Mouse (Mus musculus) limb, embryonic 14.5 days (tissue): ENCODE measurements around the gene Gata2. TPM values are rescaled to one million over a fixed set of nuclear protein-coding genes. Genes with fewer than 3 reads are reported as not detected.

Experiments
- ATAC-seq: fragments of 200-750 bp; cut with Nextera tagmentation; 2 replicates; pipeline ENCODE4 v1.8.0; 2017; ENCODE audit warnings: low read depth, moderate number of reproducible peaks, moderate TSS enrichment; ENCODE audit not compliant: low FRiP score
- DNase-seq: peaks from one replicate; pipeline ENCODE4 v3.0.0-alpha.2; 2015; ENCODE audit warnings: low spot score
- H3K27ac ChIP-seq: fragments of 300-500 bp; sonication (generic); replicated peaks from 2 replicates; pipeline ENCODE4 v1.5.1; 2014; ENCODE audit warnings: low read depth, mild to moderate bottlenecking, low read length, moderate library complexity, mixed read lengths
- H3K27me3 ChIP-seq: fragments of 300-500 bp; sonication (generic); 2 replicates; pipeline ENCODE4 v1.6.1; 2014; ENCODE audit warnings: low read length, mixed read lengths; ENCODE audit not compliant: control insufficient read depth, insufficient read depth
- H3K36me3 ChIP-seq: fragments of 300-500 bp; sonication (generic); 2 replicates; pipeline ENCODE4 v1.6.1; 2014; ENCODE audit warnings: mild to moderate bottlenecking, low read length, moderate library complexity, mixed read lengths; ENCODE audit not compliant: control insufficient read depth, insufficient read depth
- H3K4me1 ChIP-seq: fragments of 300-500 bp; sonication (generic); 2 replicates; pipeline ENCODE4 v1.6.1; 2014; ENCODE audit warnings: antibody characterized with exemption, low read length, mixed read lengths; ENCODE audit not compliant: control insufficient read depth, insufficient read depth
- H3K4me2 ChIP-seq: fragments of 300-500 bp; sonication (generic); replicated peaks from 2 replicates; pipeline ENCODE4 v1.6.1; 2014; ENCODE audit warnings: low read depth, mild to moderate bottlenecking, low read length, moderate library complexity; ENCODE audit not compliant: severe bottlenecking
- H3K4me3 ChIP-seq: fragments of 300-500 bp; sonication (generic); replicated peaks from 2 replicates; pipeline ENCODE4 v1.5.1; 2014; ENCODE audit warnings: low read length
- H3K9ac ChIP-seq: fragments of 300-500 bp; sonication (generic); 2 replicates; pipeline ENCODE4 v1.6.1; 2014; ENCODE audit warnings: mild to moderate bottlenecking, low read depth, low read length, moderate library complexity; ENCODE audit not compliant: severe bottlenecking
- H3K9me3 ChIP-seq: fragments of 300-500 bp; sonication (generic); 2 replicates; pipeline ENCODE4 v1.6.1; 2016; ENCODE audit warnings: low read length; ENCODE audit not compliant: control insufficient read depth
- POLR2A ChIP-seq: fragments of 200-500 bp; IDR thresholded peaks from 2 replicates; pipeline ENCODE4 v1.8.0; 2012; ENCODE audit warnings: inconsistent platforms, mild to moderate bottlenecking, moderate library complexity, borderline replicate concordance; ENCODE audit not compliant: insufficient read depth, insufficient read length; ENCODE audit errors: extremely low read depth
- WGBS: fragments of 180-500 bp; shearing (Covaris S2); extraction: QIAGEN DNeasy Blood & Tissue Kit; methylation state at CpG from one replicate; pipeline ENCODE4 v1.1.7; 2014; 5-methylcytosine and 5-hydroxymethylcytosine counted together
- polyA plus RNA-seq, 2 experiments: library from polyadenylated mRNA; depleted of rRNA in 1 of 2; stranded (reverse) in 1 of 2; unstranded in 1 of 2; fragments of >200 nt; fragmentation: Nextera tagmentation in 1 of 2; extraction: Ambion mirVana in 1 of 2; gene quantifications; 2 replicates each; pipeline versions ENCODE4 v1.2.1 to v1.2.3; 2012 to 2014

Gata2 gene
- polyA plus RNA-seq, 2 experiments = 15.7 to 19.3 TPM

DNA sequence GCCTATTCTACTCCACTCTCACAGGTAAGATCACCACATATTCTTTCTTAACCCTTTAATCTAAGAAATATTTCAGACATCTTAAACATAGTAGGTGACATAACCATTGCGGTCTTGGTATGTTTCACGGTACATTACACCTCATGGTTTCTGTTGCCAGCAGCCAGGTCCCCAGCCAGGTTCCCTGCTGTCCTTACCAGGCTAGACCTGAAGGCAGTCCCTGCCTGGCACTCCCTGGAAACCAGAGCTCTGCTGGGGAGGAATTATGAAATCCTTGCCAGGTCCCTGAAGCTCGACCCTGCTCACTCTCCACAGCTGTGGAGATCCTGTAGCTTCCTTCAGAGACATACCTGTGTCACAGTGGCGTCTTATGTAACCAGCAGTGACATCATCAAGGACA, 22.5 kb downstream of the Gata2 start:
- Histone ChIP-seq H3K27me3 (no peaks in the 10 kb centered on the region), H3K36me3 (no peaks in the 10 kb centered on the region), H3K9ac (no peak overlapping the region), H3K4me2 (no peak overlapping the region), H3K4me1 (no peaks in the 10 kb centered on the region), H3K4me3 (no peak overlapping the region), H3K27ac (no peak overlapping the region), H3K9me3 (0 out of 2 replicates have a peak, but pooled peaks cover 3% of the 10 kb centered on the region)
- TF ChIP-seq POLR2A = no peak
- DNase-seq (no peak), ATAC-seq (no peak)
- WGBS = 70% methylated on average over 4 of the region's 4 CpGs

DNA sequence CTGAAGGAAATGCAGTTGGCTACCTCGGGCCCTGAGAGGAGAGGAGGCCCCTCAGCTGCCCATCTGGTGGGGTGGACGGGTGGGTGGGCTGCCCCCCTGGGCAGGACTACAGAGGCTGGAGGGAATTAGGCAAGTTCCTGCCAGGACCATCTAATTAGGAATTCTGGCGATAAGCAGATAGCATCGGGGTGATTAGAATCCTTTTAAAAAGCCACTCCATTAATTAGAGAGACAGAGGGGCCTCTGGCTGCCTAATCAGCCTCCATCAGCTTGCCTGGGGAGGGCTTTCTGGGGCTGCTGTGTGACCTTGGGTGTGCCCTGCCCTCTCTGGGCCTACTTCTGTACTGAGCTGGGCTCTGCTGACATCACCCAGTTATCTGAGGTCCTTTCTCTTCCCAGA, 25.4 kb downstream of the Gata2 start:
- Histone ChIP-seq H3K4me1 (no peaks in the 10 kb centered on the region), H3K36me3 (no peaks in the 10 kb centered on the region), H3K9ac (no peak overlapping the region), H3K27ac (no peak overlapping the region), H3K27me3 (no peaks in the 10 kb centered on the region), H3K4me2 (no peak overlapping the region), H3K9me3 (0 out of 2 replicates have a peak, but pooled peaks cover 3% of the 10 kb centered on the region), H3K4me3 (no peak overlapping the region)
- ATAC-seq (no peak), DNase-seq (no peak)
- WGBS = 12% methylated on average over 4 of the region's 4 CpGs
- no peak for TF ChIP-seq POLR2A

DNA sequence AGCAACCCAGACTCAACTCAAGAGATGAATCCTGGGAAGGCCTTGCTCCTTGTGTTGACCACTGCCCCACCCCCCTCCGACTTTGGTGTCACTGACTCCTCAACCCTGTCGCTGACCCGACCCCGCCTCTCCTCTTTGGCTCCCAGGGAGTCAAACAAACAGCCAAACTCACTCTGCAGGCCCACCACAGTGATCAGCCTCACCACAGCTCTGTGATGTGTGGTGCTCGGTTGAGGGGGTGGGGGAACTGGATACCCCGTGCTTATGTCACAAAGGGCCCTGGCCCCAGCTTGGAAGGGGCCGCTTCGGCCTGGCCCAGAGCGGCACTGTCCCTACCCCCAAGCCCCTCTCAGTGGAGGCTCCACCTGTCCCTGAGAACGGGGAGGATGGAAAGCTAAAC, 28.3 kb downstream of the Gata2 start, which contains the start of gene Dnajb8:
Gene Dnajb8 (plus strand): TSS at position 301 of the 400 bp plus-strand sequence.
- Histone ChIP-seq H3K4me3 (no peak within 1 kb of the TSS), H3K27me3 (no peaks in the 10 kb centered on the region), H3K36me3 (no peaks in the 10 kb centered on the region), H3K9ac (no peak within 1 kb of the TSS), H3K4me1 (no peaks in the 10 kb centered on the region), H3K9me3 (0 out of 2 replicates have a peak, but pooled peaks cover 3% of the 10 kb centered on the region), H3K4me2 (no peak within 1 kb of the TSS), H3K27ac (no peak within 1 kb of the TSS)
- TF ChIP-seq POLR2A = no peak
- DNase-seq (no peak), ATAC-seq (no peak)
- WGBS = 46% methylated on average over 9 of the region's 10 CpGs

DNA sequence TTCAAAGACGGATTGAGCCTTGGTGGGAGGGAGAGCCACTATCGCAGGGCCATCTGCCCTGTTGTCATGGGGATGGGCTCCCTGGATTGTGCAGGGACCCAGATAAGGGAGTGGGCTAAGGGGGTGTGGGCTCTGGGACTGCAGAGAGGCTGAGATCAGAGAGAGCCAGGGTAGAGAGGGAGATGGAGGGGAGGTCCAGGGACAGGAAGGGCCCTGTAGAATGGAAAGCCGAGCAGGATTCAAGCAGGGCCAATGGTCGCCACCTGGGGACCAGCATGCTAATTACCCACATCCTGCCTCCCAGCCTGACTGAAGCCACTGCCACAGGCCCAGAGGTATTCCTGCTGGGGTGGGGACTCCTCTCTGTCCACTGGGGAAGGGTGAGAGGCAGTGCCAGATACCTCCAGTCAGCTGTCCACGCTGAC, 32.9 kb downstream of the Gata2 start:
- Histone ChIP-seq H3K27ac (no peak overlapping the region), H3K9ac (no peak overlapping the region), H3K27me3 (no peaks in the 10 kb centered on the region), H3K9me3 (no peaks in the 10 kb centered on the region), H3K4me3 (no peak overlapping the region), H3K36me3 (no peaks in the 10 kb centered on the region), H3K4me1 (no peaks in the 10 kb centered on the region), H3K4me2 (no peak overlapping the region)
- no peak for TF ChIP-seq POLR2A
- ATAC-seq = no peak
- WGBS = 18% methylated on average over 5 of the region's 5 CpGs
- DNase-seq = no peak

DNA sequence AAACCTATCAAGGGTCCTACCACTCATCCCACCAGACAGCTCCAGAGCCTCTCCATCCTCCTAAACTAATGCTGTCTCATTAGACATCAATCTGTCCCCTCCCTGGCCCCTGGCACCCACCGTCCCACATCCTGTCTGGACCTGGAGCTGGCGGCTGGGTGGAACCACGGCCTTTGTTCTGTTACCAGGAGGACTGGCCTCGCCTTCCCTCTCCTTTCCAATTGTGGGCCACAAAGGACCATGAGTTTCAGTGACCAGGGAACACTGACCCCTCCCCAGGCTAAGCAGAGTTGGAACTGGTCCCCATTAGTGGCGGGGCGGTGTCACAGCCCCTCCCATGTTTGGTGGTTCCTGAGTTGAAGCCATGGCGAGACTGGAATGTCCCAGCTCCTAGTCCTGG, 33.8 kb downstream of the Gata2 start:
- no peaks in the 10 kb centered on the region for H3K36me3 ChIP-seq
- no peaks in the 10 kb centered on the region for H3K9me3 ChIP-seq
- no peak overlapping the region for H3K9ac ChIP-seq
- DNase-seq (no peak), ATAC-seq (no peak)
- H3K27me3 ChIP-seq = no peaks in the 10 kb centered on the region
- H3K4me1 ChIP-seq = no peaks in the 10 kb centered on the region
- 35% methylated on average over 7 of the region's 7 CpGs for whole genome bisulfite sequencing
- TF ChIP-seq POLR2A = no peak
- H3K27ac ChIP-seq = no peak overlapping the region
- H3K4me2 ChIP-seq = no peak overlapping the region
- H3K4me3 ChIP-seq = no peak overlapping the region

DNA sequence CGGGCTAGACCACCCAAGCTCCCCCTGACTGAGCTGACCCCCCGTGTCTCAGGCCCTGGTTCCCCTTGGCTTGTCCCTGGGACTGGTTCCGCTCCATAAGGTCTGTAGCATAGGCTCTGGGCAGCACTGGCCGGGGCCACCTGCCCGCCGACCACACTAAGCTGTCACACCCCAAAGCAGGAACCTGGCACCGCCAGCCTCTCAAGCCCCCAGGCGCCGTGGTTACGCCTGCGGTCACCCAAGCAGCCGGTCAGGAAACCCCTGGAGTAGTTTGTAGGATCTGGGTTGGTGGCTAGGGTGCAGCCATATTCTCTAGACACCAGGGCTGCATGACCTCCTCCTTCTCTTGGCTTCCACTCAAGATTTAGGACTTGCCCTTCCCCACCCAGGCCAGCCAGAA, 35.5 kb downstream of the Gata2 start:
- no peaks in the 10 kb centered on the region for H3K36me3 ChIP-seq
- no peak overlapping the region for H3K27ac ChIP-seq
- no peaks in the 10 kb centered on the region for H3K27me3 ChIP-seq
- no peak for ATAC-seq
- H3K4me2 ChIP-seq = no peak overlapping the region
- TF ChIP-seq POLR2A = no peak
- no peak for DNase-seq
- H3K9ac ChIP-seq = no peak overlapping the region
- no peaks in the 10 kb centered on the region for H3K4me1 ChIP-seq
- 83% methylated on average over 12 of the region's 12 CpGs for WGBS
- no peak overlapping the region for H3K4me3 ChIP-seq
- no peaks in the 10 kb centered on the region for H3K9me3 ChIP-seq
